Mouse (Mus musculus) myocyte (in vitro differentiated cells): ENCODE data around the gene Prkcq.

Experiments
- CEBPB ChIP-seq: IDR thresholded peaks from 2 replicates; pipeline ENCODE4 v1.6.1; 2011; ENCODE audit warnings: mild to moderate bottlenecking, moderate library complexity; ENCODE audit not compliant: poor library complexity, insufficient read depth, severe bottlenecking
- E2F4 ChIP-seq: IDR thresholded peaks from one replicate; pipeline ENCODE4 v1.6.1; 2011; ENCODE audit warnings: mild to moderate bottlenecking, control low read depth, moderate library complexity; ENCODE audit not compliant: insufficient read depth
- MAX ChIP-seq: IDR thresholded peaks from one replicate; pipeline ENCODE4 v1.6.1; 2011; ENCODE audit warnings: low read depth, mild to moderate bottlenecking, control low read depth
- MYOD1 ChIP-seq, 3 experiments: IDR thresholded peaks; one replicate each; pipeline ENCODE4 v1.6.1; 2011; ENCODE audit warnings: control low read depth in 2 of 3, low read depth in 2 of 3, mild to moderate bottlenecking in 2 of 3, moderate library complexity in 1 of 3; ENCODE audit not compliant: insufficient read length in 2 of 3, control insufficient read depth in 1 of 3
- MYOG ChIP-seq, 3 experiments: IDR thresholded peaks; one replicate each; pipeline ENCODE4 v1.6.1; 2011; ENCODE audit warnings: control low read depth in 2 of 3, low read depth in 2 of 3, mild to moderate bottlenecking in 2 of 3; ENCODE audit not compliant: insufficient read length in 2 of 3, control insufficient read depth in 1 of 3, insufficient read depth in 1 of 3
- POLR2A ChIP-seq: IDR thresholded peaks from one replicate; pipeline ENCODE4 v1.6.1; 2011; ENCODE audit warnings: low read depth, mild to moderate bottlenecking, control low read depth, moderate library complexity; ENCODE audit not compliant: insufficient read length
- POLR2AphosphoS2 ChIP-seq: IDR thresholded peaks from one replicate; pipeline ENCODE4 v1.6.1; 2011; ENCODE audit warnings: low read depth, control low read depth; ENCODE audit not compliant: insufficient read length
- TCF12 ChIP-seq: IDR thresholded peaks from one replicate; pipeline ENCODE4 v1.6.1; 2011; ENCODE audit warnings: mild to moderate bottlenecking, control low read depth; ENCODE audit not compliant: poor library complexity, insufficient read depth, severe bottlenecking
- USF1 ChIP-seq: IDR thresholded peaks from one replicate; pipeline ENCODE4 v1.6.1; 2011; ENCODE audit warnings: low read depth, mild to moderate bottlenecking, control low read depth, moderate library complexity

GRCm38 (mm10) chr2:11245926-11246325 is 74.0 kb downstream of the Prkcq start:
- no peak for TF ChIP-seq MYOG (IDR thresholded peaks at IDR 0.05; ENCODE audit: control insufficient read depth in 1 of 3, insufficient read depth in 1 of 3, insufficient read length in 2 of 3, low read depth in 2 of 3)
- no peak for TF ChIP-seq POLR2AphosphoS2
- no peak for TF ChIP-seq POLR2A
- no peak for TF ChIP-seq TCF12
- TF ChIP-seq E2F4 = no peak
- no peak for TF ChIP-seq CEBPB
- no peak for TF ChIP-seq MYOD1 (IDR thresholded peaks at IDR 0.05; ENCODE audit: control insufficient read depth in 1 of 3, insufficient read length in 2 of 3, low read depth in 2 of 3)
- no peak for TF ChIP-seq MAX
- no peak for TF ChIP-seq USF1
